Mouse (Mus musculus) left cerebral cortex, adult 2 months (tissue): ENCODE results near the gene Lsm7. TPM values are rescaled to one million over a fixed set of nuclear protein-coding genes. Genes with fewer than 3 reads are reported as not detected.
"Not testable (repeated sequence)": the region's sequence is repeated elsewhere in the genome, so short reads cannot be mapped to it uniquely, and the experiment has no call there.

ENCODE experiments used
- DNase-seq, 2 experiments: peaks; one replicate each; pipeline ENCODE4 v3.0.0; 2021 to 2022; ENCODE audit warnings: low spot score in 2 of 2, mixed read lengths in 1 of 2; ENCODE audit errors: extremely low spot score in 1 of 2
- H3K27ac ChIP-seq: fragments of 200-600 bp; 2 replicates; pipeline ENCODE4 v1.8.1; 2022
- H3K4me3 ChIP-seq: fragments of 200-600 bp; 2 replicates; pipeline ENCODE4 v1.8.1; 2022
- CTCF ChIP-seq: fragments of 200-600 bp; IDR thresholded peaks from 2 replicates; pipeline ENCODE4 v1.8.1; 2022; ENCODE audit warnings: antibody characterized with exemption, mild to moderate bottlenecking, moderate library complexity
- intact Hi-C: fragments of 180-260 bp; cut with DNase I; formaldehyde crosslinking; loops from one replicate; pipeline ENCODE4 v1.15.1; 2025
- total RNA-seq, 2 experiments: library from RNA; stranded (reverse); gene quantifications; 2 replicates each; pipeline ENCODE4 v1.2.3; 2021

Gene Lsm7
- total RNA-seq, 2 experiments from 2014 or later = 40.0 to 43.2 TPM

DNA sequence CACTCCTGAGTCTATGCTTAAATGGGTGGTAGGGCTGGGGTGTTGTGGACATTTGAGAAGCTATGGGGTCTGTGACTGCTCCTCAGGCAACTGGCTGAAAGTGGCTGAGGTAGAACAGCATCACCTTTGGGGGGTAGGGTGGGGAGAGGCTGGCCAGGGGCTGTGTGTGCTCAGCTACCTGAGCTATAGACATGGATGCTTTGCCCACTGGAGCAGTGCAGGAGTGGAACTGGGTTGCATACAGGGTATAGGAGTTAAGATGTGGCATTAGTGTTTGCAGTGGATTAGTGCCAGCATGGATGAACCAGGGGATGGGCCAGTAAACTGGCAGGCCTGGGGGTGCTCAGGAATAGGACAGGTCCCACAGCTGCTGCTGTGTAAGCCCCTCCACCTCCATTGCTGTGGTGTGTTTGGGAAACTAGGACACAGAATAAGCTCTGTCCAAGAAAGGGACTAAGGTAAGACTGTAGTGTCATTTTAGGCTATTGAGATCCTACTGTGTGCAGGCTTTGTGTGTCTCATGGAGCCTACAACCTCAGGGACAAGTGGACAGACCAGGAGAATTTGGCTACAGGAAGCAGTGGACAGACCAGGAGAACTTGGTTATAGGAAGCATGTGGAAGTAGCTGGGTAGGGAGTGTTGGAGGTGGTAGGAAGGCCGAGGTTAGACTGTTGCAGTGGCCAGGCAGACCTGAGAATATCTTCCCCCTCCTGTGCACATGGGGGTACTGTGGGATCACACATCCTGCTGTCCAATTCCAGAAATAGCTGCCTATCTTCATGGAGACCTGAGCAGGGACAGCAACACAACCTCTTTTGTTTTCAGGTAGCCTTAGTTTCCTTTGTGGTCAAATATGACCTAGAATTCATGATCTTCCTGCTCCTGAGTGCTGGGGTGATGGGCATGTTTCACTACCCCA, 25.4 kb downstream of the Lsm7 start:
- no peak for TF ChIP-seq CTCF
- no peak for DNase-seq
- intact Hi-C loops = loop anchor here (5.0 kb wide), 1 partner anchor 168 kb away; no protein-coding TSS in a partner anchor
- no peak overlapping the region for H3K27ac ChIP-seq
- H3K4me3 ChIP-seq = no peak overlapping the region

DNA sequence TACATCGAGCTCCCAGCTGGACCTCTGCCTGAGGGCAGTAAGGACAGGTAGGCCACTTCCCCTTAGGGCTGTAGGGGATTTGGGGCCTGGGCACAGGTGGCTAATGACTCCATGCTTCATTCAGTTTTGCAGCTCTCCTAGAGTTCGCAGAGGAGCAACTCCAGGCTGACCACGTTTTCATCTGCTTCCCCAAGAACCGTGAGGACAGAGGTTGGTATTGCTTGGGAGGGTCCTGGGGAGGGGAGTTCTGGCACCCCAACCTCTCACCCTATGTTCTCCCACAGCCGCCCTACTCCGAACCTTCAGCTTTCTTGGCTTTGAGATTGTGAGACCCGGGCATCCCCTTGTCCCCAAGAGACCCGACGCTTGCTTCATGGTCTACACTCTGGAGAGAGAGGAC, 26.4 kb downstream of the Lsm7 start:
- peak overlapping the region; percentile 93 for H3K4me3 ChIP-seq
- not testable (repeated sequence) for H3K27ac ChIP-seq, DNase-seq
- intact Hi-C loops = loop anchor here (5.0 kb wide), 1 partner anchor 169 kb away; no protein-coding TSS in a partner anchor

GRCm38 (mm10) chr10:80827870-80828420, 27.1 kb downstream of the Lsm7 start:
- TF ChIP-seq CTCF = no peak
- DNase-seq = no peak
- intact Hi-C loops = loop anchor here (5.0 kb wide), 1 partner anchor 169 kb away; no protein-coding TSS in a partner anchor
- H3K27ac ChIP-seq = no peak overlapping the region
- H3K4me3 ChIP-seq = peak overlapping the region; percentile 93

- no peak for TF ChIP-seq CTCF
- Histone ChIP-seq H3K4me3 (peak overlapping the region; percentile 93), H3K27ac (peak overlapping the region; percentile 98)
- intact Hi-C loops = loop anchor here (5.0 kb wide), 1 partner anchor 170 kb away; no protein-coding TSS in a partner anchor
- DNase-seq = no peak
Measured at GRCm38 (mm10) chr10:80827063-80827869, 27.7 kb downstream of the Lsm7 start.

DNA sequence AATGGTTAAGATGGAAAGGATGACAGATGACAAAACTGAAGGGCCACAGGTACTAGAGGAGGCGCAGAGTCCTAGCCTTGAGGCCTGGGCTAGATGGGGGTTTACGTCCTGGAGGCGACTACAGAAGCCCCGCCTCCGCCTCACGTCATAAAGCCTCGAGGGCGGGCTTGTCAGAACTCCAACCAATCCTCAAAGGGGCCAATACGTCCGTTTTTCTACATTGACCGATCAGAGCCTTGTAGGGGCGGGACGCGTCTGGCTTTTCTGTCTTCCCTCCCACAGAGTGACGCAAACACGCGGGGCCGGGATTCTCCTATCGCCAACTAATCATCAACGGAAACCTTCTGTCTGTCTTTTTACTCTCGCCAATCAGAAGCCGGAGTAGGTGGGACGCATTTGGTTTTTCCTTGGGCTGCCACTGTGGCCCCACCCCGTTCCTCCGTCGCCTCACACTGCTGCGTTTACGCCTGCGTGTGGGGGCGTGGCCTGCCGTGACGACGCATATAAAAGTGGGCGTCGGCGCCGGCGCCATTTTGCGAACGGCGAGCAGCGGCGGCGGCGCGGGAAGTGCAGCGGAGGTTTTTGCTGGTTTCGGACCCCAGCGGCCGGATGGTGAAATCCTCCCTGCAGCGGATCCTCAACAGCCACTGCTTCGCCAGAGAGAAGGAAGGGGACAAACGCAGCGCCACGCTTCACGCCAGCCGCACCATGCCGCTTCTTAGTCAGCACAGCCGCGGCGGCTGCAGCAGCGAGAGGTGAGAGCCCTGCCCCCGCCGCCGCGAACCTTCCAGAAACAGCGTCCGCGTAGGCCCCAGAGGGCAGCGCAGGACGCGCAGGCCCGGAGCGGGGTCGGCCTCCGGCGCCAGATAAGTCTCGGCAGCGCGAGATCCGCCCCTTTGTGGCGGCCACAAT, 28.6 kb downstream of the Lsm7 start, which contains the start of gene Oaz1:
Gene Oaz1 (plus strand): TSS at position 506 of the 912 bp plus-strand sequence.
- Histone ChIP-seq H3K4me3 (peak within 1 kb of the TSS; percentile 93), H3K27ac (peak within 1 kb of the TSS; percentile 98)
- TF ChIP-seq CTCF = peak; percentile 14
- peak; percentile 98 to 99 for DNase-seq
- intact Hi-C loops = loop anchor here (1.0 to 5.0 kb wide), 2 partner anchors 29 to 171 kb away; partner anchors contain the start of genes Lsm7 and Sppl2b

DNA sequence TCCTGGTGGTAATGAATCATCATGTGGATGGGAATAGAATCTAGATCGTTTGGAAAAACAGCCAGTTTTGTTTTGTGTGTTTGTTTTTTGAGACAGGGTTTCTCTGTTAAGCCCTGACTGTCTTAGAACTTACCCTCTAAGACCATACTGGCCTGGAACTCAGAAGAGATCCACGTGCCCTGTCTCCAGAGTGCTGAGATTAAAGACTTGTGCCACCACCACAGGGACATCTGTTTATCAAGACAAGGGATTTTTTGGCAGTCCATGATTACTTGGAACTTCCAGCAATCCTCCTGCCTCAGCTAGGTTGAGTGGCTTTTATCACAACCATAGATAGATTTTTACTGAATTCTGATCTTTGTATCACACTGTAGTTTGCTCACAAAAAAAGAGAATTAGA, 30.2 kb downstream of the Lsm7 start:
- Histone ChIP-seq H3K27ac (no peak overlapping the region), H3K4me3 (no peak overlapping the region)
- no peak for TF ChIP-seq CTCF
- intact Hi-C loops = loop anchor here (5.0 kb wide), 1 partner anchor 172 kb away; no protein-coding TSS in a partner anchor
- DNase-seq = no peak

DNA sequence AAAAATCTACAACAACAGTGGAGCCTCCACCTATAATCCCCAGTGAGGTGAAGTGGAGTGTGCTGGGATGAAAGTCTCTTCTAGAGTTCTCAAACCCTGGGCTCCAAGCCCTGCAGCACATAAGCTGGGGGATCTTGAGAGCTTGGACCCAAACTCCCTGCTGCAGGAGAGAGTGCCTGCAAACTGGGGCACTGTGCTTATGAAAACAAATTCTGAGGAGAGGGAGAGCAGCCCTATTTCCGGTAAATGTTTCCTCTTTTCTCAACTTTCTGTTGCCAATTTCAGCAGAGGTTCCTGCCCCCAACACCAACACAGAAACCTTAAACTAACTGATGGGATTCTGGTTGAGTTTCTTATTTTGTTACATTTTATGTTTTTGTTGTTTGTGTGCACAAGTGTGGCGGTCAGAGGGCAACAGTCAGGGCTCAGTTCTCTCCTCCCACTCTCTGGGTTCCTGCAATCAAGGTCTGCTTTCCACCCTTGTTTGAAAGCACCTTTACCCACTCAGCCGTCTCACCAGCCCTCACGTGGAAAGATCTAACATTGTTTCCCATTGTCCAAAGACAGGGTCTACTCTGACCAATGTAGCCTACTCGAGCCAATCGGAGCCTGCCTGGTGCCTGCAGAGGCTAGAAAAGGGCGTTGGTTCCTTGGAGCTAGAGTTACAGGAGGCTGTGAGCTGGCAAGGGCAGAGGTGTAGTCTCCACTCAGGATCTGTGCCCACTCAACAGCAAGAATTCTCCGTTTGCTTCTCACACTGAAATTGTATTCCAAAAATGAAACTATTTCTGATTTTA, 31.0 kb downstream of the Lsm7 start:
- H3K4me3 ChIP-seq = no peak overlapping the region
- intact Hi-C loops = loop anchor here (2.0 kb wide), 1 partner anchor 57 kb away; no protein-coding TSS in a partner anchor
- H3K27ac ChIP-seq = no peak overlapping the region
- no peak for TF ChIP-seq CTCF
- DNase-seq = no peak

DNA sequence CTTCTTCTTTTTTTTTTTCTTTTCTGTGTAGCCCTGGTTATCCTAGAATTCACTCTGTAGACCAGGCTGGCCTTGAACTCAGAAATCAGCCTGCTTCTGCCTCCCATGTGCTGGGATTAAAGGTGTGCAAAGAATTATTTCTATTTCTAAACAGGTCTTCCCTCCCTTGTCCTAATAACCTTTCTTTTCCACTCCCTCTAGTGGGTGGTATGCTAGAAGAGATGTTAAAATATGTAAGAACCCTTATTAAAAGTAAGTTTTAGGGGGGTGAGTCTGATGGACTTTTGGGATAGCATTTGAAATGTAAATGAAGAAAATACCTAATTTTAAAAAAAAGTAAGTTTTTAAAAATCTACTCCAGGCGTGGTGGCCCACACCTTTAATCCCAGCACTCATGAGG, 31.7 kb downstream of the Lsm7 start:
- no peak for DNase-seq
- H3K4me3 ChIP-seq = no peak overlapping the region
- intact Hi-C loops = loop anchor here (2.0 kb wide), 1 partner anchor 57 kb away; no protein-coding TSS in a partner anchor
- H3K27ac ChIP-seq = no peak overlapping the region
- TF ChIP-seq CTCF = no peak; the same call in 1 of the 2 replicates

- no peak for TF ChIP-seq CTCF
Measured at GRCm38 (mm10) chr10:80822528-80822927, 32.5 kb downstream of the Lsm7 start.

DNA sequence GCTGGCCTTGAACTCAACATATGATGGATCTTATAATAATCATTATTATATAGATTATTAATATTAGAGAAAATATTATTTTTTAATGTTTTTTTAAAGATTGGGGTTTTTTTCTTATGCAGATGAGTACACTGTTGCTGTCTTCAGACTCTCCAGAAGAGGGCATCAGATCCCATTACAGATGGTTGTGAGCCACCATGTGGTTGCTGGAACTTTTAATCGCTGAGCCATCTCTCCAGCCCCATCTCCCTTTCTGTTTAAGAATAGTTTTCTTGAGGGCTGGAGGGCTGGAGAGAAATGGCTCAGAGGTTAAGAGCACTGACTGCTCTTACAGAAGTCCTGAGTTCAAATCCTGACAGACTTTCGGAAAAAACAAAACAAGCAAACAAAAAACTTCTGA, 33.0 kb downstream of the Lsm7 start:
- DNase-seq = no peak
- intact Hi-C loops = loop anchor here (2.0 kb wide), 1 partner anchor 59 kb away; no protein-coding TSS in a partner anchor
- peak; percentile 84 for TF ChIP-seq CTCF
- Histone ChIP-seq H3K4me3 (no peak overlapping the region), H3K27ac (no peak overlapping the region)

More at GRCm38 (mm10) chr10:80822528-80822927, 32.5 kb downstream of the Lsm7 start:
- no peak overlapping the region for H3K27ac ChIP-seq
- intact Hi-C loops = loop anchor here (2.0 kb wide), 1 partner anchor 58 kb away; no protein-coding TSS in a partner anchor
- DNase-seq = no peak
- no peak overlapping the region for H3K4me3 ChIP-seq
